Mouse (Mus musculus): ENCODE measurements around the gene Cpm. TPM values are rescaled to one million over a fixed set of nuclear protein-coding genes. Genes with fewer than 3 reads are reported as not detected.

Cpm gene
- polyA plus RNA-seq, 1 experiment from 2014 or later: 23.5 TPM

GRCm38 (mm10) chr10:117604624-117605282 lies 24.5 kb upstream of the Cpm start:
- WGBS: 61% methylated on average over 8 of the region's 8 CpGs
- DNase-seq: peak; percentile 55
- H3K4me3 ChIP-seq (ENCODE audit: low read depth, low read length): no peak overlapping the region
- no peaks in the 10 kb centered on the region for H3K36me3 ChIP-seq (ENCODE audit: insufficient read depth)
- H3K27me3 ChIP-seq (ENCODE audit: insufficient read depth, low read length): no peaks in the 10 kb centered on the region
- no peaks in the 10 kb centered on the region for H3K4me1 ChIP-seq (ENCODE audit: insufficient read depth)
- H3K27ac ChIP-seq (ENCODE audit: low read depth): no peak overlapping the region
- no peak overlapping the region for H3K4me2 ChIP-seq
- no peaks in the 10 kb centered on the region for H3K9me3 ChIP-seq (ENCODE audit: low read depth, low read length)
- H3K9ac ChIP-seq: no peak overlapping the region
- no peak for ATAC-seq (ENCODE audit: insufficient read depth)
- TF ChIP-seq CTCF (IDR thresholded peaks at IDR 0.05; ENCODE audit: low read depth): no peak

- DNase-seq: no peak
- ATAC-seq (ENCODE audit: insufficient read depth): no peak
- no peak overlapping the region for H3K27ac ChIP-seq (ENCODE audit: low read depth)
- no peak for TF ChIP-seq CTCF (IDR thresholded peaks at IDR 0.05; ENCODE audit: low read depth)
- no peaks in the 10 kb centered on the region for H3K9me3 ChIP-seq (ENCODE audit: low read depth, low read length)
- H3K36me3 ChIP-seq (ENCODE audit: insufficient read depth): no peaks in the 10 kb centered on the region
- H3K4me2 ChIP-seq: no peak overlapping the region
- no peak overlapping the region for H3K4me3 ChIP-seq (ENCODE audit: low read depth, low read length)
- H3K4me1 ChIP-seq (ENCODE audit: insufficient read depth): no peaks in the 10 kb centered on the region
- H3K27me3 ChIP-seq (ENCODE audit: insufficient read depth, low read length): no peaks in the 10 kb centered on the region
- no peak overlapping the region for H3K9ac ChIP-seq
- 77% methylated on average over 15 of the region's 15 CpGs for WGBS
These were observed 23.7 kb upstream of the Cpm start for GRCm38 (mm10) chr10:117605283-117606243.

GRCm38 (mm10) chr10:117606423-117606822 lies 22.9 kb upstream of the Cpm start:
- DNase-seq (no peak), ATAC-seq (ENCODE audit: insufficient read depth) (no peak)
- Histone ChIP-seq H3K27me3 (ENCODE audit: insufficient read depth, low read length) (no peaks in the 10 kb centered on the region), H3K4me2 (no peak overlapping the region), H3K9me3 (ENCODE audit: low read depth, low read length) (no peaks in the 10 kb centered on the region), H3K9ac (no peak overlapping the region), H3K27ac (ENCODE audit: low read depth) (no peak overlapping the region), H3K36me3 (ENCODE audit: insufficient read depth) (no peaks in the 10 kb centered on the region), H3K4me3 (ENCODE audit: low read depth, low read length) (no peak overlapping the region), H3K4me1 (ENCODE audit: insufficient read depth) (no peaks in the 10 kb centered on the region)
- no peak for TF ChIP-seq CTCF (IDR thresholded peaks at IDR 0.05; ENCODE audit: low read depth)
- 80% methylated on average over 5 of the region's 5 CpGs for WGBS

- Histone ChIP-seq H3K27ac (ENCODE audit: low read depth) (no peak overlapping the region), H3K9ac (no peak overlapping the region), H3K9me3 (ENCODE audit: low read depth, low read length) (no peaks in the 10 kb centered on the region), H3K4me3 (ENCODE audit: low read depth, low read length) (no peak overlapping the region), H3K4me1 (ENCODE audit: insufficient read depth) (no peaks in the 10 kb centered on the region), H3K36me3 (ENCODE audit: insufficient read depth) (no peaks in the 10 kb centered on the region), H3K4me2 (no peak overlapping the region), H3K27me3 (ENCODE audit: insufficient read depth, low read length) (no peaks in the 10 kb centered on the region)
- WGBS: 89% methylated on average over 20 of the region's 20 CpGs
- TF ChIP-seq CTCF (IDR thresholded peaks at IDR 0.05; ENCODE audit: low read depth): no peak
- DNase-seq (no peak), ATAC-seq (ENCODE audit: insufficient read depth) (no peak)
These were observed 22.1 kb upstream of the Cpm start for GRCm38 (mm10) chr10:117607051-117607803.

GRCm38 (mm10) chr10:117607804-117608279 lies 21.5 kb upstream of the Cpm start:
- 92% methylated on average over 10 of the region's 10 CpGs for WGBS
- no peak for TF ChIP-seq CTCF (IDR thresholded peaks at IDR 0.05; ENCODE audit: low read depth)

GRCm38 (mm10) chr10:117608487-117608886 lies 20.8 kb upstream of the Cpm start:
- WGBS: 86% methylated on average over 7 of the region's 7 CpGs
- Histone ChIP-seq H3K9ac (no peak overlapping the region), H3K4me1 (ENCODE audit: insufficient read depth) (no peaks in the 10 kb centered on the region), H3K9me3 (ENCODE audit: low read depth, low read length) (no peaks in the 10 kb centered on the region), H3K27me3 (ENCODE audit: insufficient read depth, low read length) (no peaks in the 10 kb centered on the region), H3K4me3 (ENCODE audit: low read depth, low read length) (no peak overlapping the region), H3K36me3 (ENCODE audit: insufficient read depth) (no peaks in the 10 kb centered on the region), H3K27ac (ENCODE audit: low read depth) (no peak overlapping the region), H3K4me2 (no peak overlapping the region)
- no peak for ATAC-seq (ENCODE audit: insufficient read depth)
- TF ChIP-seq CTCF (IDR thresholded peaks at IDR 0.05; ENCODE audit: low read depth): no peak
- DNase-seq: no peak

More at GRCm38 (mm10) chr10:117607804-117608279, 21.5 kb upstream of the Cpm start:
- no peaks in the 10 kb centered on the region for H3K27me3 ChIP-seq (ENCODE audit: insufficient read depth, low read length)
- H3K4me3 ChIP-seq (ENCODE audit: low read depth, low read length): no peak overlapping the region
- no peaks in the 10 kb centered on the region for H3K9me3 ChIP-seq (ENCODE audit: low read depth, low read length)
- no peak overlapping the region for H3K27ac ChIP-seq (ENCODE audit: low read depth)
- no peaks in the 10 kb centered on the region for H3K36me3 ChIP-seq (ENCODE audit: insufficient read depth)
- H3K4me1 ChIP-seq (ENCODE audit: insufficient read depth): no peaks in the 10 kb centered on the region
- DNase-seq (no peak), ATAC-seq (ENCODE audit: insufficient read depth) (no peak)
- H3K4me2 ChIP-seq: no peak overlapping the region
- H3K9ac ChIP-seq: no peak overlapping the region
